Mouse (Mus musculus): ENCODE results near the gene Camk2n1.

GRCm38 (mm10) chr4:138425028-138425427, 29.1 kb upstream of the Camk2n1 start:
- TF ChIP-seq POLR2A (IDR thresholded peaks at IDR 0.05; ENCODE audit: borderline replicate concordance, control insufficient read depth, low read depth, low read length): no peak
- TF ChIP-seq CTCF (IDR thresholded peaks at IDR 0.05; ENCODE audit: control insufficient read depth, insufficient read depth, low read length): no peak
